Mouse (Mus musculus) kidney, adult 2 months (tissue): ENCODE data around the gene Cnga1.
"Not testable (repeated sequence)": the region's sequence is repeated elsewhere in the genome, so short reads cannot be mapped to it uniquely, and the experiment has no call there.

Source experiments
- CTCF ChIP-seq: fragments of 200-500 bp; conservative IDR thresholded peaks from 2 replicates; pipeline ENCODE4 v1.5.1; 2011; ENCODE audit warnings: low read depth, mild to moderate bottlenecking, control low read depth, low read length, moderate library complexity, mixed read lengths; ENCODE audit not compliant: insufficient read depth, insufficient read length
- POLR2A ChIP-seq: fragments of 200-500 bp; IDR thresholded peaks from one replicate; pipeline ENCODE4 v1.6.1; 2011; ENCODE audit warnings: low read depth, low read length, control low read depth

DNA sequence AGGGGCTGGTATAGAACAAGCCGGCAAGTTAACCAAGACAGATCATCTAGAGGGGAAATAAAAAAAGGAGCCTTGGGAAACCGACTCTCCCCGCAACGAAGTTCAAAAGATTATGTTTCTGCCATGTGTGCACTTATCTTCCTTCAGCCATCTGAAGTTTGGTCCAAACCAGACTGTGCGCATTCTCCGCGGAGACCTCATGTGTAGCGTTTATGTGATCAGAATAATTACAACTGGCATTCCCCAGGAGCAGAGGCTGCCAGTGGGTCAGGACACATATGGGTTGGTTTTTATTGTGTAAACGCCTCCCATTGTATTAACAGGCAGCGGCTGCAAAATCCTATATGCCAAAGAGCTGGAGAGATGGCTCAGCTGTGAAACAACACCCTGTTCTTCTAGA is 64.5 kb downstream of the Cnga1 start:
- TF ChIP-seq POLR2A, CTCF: not testable (repeated sequence)
